Mouse (Mus musculus): ENCODE results near the gene Adam1b.
A peak's percentile ranks its signal among the peaks of the same experiment; 100 is the strongest.

The Adam1b gene

DNA sequence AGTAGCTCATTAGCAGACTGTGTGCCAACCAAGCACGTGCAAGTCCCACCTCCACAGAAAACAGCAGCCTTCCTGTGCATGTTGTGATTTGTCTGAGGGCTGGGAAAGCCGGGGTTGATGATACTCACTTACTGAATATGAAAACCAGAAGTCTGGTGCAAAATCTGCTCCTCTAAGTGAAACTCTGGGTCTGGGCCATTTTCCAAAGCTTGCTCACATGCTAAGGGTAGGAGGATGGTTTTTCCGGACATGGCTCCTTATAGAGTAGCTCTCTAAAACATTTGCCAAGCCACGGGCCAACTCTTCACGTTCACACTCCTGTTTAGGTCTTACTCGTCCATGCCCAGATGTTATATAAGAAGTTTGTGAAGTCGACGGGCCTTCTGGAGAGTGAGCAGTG lies 9.9 kb downstream of the Adam1b start:
- DNase-seq (ENCODE audit: low read depth): peak; percentile 59

DNA sequence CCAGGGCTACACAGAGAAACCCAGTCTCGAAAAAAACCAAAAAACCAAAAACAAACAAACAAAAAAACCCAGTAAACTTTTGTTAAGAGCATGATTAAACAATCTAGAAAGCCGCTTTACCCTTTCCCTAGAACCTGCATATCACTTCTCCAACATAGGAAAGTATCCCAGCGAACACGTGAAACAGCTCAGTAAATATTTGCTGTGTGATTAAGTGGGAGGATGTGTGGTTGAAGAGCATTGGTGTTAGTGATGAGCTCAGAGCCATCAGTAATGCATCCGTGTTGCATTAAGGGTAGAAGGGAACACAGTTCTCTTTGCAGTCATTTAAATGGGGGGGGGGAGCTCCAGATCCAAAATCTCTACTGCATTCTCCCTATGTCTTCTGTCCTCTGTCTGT lies 18.4 kb downstream of the Adam1b start:
- no peak for DNase-seq (ENCODE audit: low read depth)

DNA sequence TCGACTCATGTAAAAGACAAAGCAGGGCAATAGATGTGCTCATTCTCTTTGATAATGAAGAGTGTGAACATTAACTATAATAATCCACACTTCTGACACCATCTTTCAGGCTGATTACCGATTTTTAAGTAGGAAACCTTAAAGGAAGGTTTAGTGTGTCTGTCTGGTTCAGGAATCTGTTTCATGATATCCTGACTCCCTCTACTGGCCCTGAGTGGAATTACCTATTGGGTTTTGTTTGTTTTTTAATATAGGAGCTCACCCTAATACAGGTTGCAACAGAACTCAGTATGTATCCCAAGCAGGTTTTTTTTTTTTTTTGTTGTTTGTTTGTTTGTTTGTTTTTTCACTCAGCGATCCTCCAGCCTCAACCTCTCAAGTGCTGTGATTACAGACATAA lies 25.6 kb downstream of the Adam1b start:
- peak; percentile 90 for DNase-seq (ENCODE audit: low read depth)

DNA sequence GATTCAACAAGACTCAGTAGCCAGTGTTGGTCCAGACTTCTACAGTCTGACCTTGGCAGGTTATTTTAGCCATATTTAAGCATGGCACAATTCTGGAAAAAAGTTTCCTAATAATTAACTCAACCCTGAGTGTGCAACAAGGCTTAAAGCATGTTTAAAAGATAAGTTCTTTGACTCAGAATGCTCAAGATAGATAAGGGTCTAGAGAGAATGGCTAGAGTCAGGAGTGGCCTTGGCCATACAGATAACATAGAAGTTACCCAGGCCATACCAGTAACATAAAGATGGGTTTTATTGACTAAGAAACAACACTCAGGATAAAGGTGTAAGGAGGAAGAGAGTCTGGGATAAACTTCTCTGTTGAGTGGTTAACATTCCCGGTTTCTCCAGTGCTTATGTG lies 27.2 kb downstream of the Adam1b start:
- no peak for DNase-seq (ENCODE audit: low read depth)

DNA sequence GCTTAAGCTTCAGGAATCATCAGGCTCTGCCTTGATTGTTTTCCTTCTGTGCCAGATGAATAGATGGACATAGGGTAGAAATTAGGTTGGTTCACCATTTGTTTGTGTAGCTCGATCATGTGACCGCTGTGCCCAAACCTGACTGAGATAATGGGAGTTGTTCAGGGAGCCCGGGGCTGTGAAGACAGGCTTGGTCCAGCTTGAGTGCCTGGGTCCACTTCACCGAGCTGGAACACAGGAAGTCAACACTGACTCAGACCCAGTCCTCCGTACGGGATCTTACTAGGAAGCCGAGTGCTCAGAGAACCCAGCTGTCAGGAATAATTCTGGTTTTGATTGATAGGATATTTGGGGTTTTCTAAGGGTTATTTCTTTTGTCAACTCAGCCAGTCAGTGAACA lies 28.6 kb downstream of the Adam1b start:
- DNase-seq (ENCODE audit: low read depth): peak; percentile 17

DNA sequence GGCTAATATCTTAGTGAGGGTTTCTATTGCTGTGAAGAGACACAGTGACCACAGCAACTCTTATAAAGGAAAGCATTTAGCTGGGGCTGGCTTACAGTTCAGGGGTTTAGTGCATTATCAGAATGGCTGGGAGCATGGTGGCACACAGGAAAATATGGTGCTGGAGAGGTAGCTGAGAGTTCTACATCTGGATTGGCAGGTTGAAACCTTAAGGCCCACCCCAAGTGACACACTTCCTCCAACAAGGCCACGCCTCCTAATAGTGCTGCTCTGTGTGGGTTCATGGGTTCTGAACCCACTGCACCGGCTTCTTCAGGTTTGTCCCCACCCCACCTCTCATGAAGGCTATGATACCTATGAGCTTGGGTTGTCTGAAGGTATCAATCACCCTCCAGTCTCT lies 30.8 kb downstream of the Adam1b start:
- DNase-seq (ENCODE audit: low read depth): no peak

DNA sequence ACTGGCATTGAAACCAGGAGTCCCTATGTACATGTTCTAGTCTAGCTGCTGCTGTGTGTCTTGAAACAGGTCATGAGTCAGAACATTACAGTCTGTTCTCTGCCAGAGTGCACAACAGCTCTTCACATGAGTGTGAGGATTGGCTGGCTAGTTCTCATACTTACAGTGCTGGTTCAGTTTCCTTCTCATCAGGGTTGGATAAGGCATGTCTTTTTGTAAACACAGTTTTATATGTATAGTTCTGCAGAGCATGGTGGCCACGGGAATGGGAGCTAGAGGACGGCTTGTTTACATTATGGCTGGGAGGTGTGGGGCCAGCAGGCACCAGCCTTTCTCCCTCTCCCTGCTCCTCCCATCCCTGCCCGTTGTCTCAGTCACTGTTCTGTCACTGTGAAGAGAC lies 33.7 kb downstream of the Adam1b start:
- peak; percentile 48 for DNase-seq (ENCODE audit: low read depth)

DNA sequence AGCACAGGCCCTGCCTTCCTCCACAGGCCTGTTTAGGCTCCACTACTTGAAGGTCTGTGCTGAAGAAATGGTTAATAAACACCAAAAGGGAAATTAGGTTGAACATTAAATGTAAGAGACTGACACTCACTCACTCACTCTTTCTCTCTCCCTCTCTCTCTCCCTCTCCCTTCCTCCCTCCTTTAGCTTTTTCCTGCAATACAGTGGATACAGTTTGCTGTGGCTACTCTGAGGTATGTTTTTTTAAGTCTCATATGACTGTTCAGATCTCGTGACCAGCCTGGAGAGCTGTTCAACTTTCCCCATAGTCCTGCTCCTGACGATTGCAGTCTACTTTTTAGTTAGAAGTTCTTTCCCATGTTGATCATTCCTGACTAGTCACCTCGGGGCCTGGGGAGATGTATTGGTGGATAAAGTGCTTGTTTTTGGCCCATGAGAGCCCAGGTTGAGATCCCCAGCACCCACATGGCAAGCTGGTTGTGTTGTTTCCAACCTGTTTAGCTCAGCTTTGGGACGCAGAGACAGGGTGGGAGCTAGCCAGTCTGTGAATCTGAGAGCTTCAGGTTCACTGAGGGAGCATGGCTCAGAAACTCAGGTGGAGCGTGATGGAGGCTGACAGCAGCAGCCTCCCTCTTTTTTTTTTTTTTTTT lies 39.5 kb downstream of the Adam1b start:
- DNase-seq (ENCODE audit: low read depth): peak; percentile 77

DNA sequence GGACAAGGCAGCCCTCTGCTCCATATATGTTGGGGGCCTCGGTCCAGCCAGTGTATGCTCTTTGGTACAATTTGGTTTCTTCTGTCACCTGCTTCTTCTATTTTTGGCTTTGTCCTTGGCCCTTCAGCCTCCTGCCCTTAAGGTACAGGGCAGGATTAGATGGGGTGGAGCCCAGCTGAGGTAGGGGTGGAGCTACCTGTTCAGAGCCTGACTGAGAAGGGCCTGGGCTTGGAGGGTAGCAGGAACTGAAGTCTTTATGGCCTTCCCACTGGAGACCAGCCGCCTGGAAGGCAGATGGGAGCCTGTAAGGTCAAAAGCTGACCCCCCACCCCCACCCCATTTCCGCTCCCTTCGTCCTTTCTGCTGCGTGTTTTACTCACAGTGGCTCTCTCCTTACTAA lies 40.3 kb downstream of the Adam1b start:
- DNase-seq (ENCODE audit: low read depth): no peak

DNA sequence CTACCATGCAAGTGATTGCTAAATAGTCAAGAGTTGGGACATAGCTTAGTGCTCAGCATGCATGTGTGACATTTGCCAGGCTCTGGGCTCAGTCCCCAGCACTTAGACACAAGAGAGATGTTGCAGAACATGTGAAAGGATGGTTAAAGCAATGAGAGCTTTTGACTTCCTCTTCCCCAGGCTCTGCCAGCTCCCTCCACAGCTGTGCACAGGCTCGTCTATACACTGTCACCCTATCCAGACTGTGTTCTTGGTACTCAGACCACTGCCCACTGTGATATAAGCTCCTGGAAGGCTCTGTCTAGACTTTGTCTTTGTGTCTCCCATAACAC lies 41.1 kb downstream of the Adam1b start:
- DNase-seq (ENCODE audit: low read depth): no peak

DNA sequence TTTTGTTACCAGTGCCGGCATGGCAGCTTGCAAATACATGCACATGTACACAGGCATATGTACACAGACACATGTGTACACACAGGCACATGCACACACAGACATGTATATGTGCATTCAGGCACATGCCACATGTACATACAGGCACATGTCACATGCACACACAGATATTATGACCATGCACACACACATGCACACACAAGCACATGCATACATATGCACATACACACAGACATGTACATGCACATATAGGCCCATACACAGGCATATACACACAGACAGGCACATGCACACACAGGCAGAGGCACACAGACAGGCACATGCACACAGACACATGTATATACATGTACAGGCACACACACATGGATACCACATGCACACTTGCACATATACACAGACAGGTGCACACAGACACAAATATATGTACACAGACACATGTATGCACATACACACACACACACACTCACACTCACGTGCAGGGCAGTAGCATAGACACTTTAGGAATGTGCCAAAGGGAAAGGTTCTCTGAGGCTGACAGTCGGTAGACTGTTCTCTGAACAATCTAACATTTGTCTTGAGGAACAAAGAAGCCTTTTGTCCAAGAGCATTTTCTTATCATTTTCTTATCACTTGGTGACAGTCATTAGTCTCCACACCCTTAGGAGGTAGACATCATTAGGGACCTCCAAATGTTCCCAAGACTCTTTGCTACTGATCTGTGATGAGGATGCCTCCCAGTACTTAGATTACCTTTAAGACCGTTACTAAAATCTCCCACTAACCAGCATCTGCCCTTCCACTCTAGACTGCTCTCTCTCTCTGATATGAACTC lies 41.7 kb downstream of the Adam1b start:
- no peak for DNase-seq (ENCODE audit: low read depth)

DNA sequence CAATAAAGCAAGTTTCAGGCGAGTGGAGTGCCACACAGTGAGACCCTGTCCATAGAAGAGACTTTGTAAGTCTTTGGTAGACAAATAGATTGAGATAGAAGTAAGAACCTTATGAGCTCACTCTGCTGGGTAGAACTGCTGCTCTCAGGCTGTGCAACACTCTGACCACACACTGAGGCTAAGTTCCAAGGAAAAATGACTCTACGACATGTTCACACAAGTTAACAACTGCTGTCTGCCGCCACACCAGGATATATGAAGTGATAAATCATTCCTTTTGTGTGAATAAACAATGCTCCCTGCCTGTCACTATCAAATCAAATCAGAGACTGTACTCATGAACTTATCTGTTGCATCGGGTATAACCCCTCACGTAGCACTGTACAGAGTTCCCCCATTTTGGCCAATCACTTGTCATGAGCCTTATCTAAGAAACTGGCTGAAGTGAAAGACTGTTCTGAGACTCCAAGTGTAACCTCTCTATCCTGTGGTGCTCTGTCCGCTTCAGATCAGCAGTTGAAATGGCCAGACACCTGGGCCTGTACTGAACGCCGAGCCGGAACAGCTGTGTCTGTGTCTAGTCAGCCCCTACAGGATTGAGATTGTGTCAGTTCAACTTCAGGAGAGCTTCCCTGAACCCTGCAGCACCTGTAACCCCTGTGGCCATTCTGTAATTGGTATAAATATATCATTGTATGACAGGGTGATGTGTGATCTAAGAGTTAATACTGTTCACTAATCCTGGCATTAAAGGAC lies 47.5 kb downstream of the Adam1b start:
- no peak for DNase-seq (ENCODE audit: low read depth)

DNA sequence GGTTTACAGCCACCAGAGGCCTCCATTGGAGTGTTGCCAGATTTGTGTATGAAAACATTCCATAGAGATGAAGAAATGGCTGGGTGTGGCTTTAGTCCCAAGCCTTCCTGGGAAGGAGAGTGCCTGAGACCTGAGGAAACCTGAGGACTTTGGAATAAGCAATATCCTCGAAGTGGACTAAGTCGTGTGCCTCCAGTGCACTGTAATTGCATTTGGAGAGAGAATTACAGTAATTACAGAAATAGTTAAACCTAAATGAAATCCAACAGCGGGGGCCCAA lies 48.8 kb downstream of the Adam1b start:
- peak; percentile 54 for DNase-seq (ENCODE audit: low read depth)

DNA sequence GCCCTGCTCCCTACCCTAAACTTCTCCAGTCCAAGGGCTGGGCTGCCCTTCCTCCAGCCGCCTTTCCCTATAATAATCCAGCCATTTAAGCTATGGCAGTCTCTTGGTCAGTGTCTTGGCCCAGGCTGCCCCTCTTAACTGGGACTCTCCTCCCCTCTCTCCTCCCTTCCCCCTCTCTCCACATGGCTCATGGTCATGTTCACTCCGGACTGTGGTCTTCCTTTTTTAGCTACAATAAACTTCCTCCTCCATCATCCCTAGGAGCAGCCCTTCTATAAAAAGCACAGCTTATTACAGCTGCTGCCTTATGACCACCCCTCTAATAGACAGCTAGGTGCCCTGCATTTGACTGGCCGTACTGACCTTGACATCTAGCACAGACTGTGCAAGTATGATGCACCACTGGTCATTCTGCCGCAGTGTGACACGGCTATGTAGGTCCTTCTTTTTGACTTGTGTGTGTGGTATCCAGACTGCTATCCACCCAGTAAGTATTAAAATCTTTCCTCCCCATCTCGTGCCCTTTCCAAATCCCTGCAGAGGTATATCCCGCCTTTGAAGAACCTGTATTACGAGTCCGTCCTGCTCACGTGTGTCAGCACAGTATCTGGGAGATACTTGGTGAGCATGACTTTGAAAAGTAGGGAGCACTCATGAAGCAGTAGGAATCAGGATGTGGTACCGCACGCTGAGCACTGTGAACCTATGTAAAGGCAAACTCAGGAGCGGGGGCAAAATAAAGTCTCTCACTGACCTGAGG lies 49.3 kb downstream of the Adam1b start:
- no peak for DNase-seq (ENCODE audit: low read depth)

DNA sequence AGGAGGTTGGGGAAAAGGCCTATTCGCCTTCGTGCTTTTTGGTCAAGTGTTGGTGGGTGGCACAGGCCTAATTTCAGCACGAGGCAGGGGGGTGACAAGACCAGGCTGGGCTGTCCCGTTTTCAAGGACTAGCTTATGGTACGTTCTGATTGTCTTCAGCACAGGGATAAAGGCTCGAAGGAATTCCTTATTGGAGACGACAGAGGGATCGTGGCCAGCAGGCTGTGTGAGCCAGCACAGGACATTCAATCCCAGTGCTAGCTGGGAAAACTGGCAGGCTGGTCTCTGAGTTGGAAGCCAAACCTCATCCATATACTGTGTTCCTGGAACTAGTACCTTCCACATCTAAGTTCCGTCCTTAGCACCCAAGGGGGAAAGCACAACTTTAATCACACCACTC lies 50.3 kb downstream of the Adam1b start:
- peak; percentile 70 for DNase-seq (ENCODE audit: low read depth)

DNA sequence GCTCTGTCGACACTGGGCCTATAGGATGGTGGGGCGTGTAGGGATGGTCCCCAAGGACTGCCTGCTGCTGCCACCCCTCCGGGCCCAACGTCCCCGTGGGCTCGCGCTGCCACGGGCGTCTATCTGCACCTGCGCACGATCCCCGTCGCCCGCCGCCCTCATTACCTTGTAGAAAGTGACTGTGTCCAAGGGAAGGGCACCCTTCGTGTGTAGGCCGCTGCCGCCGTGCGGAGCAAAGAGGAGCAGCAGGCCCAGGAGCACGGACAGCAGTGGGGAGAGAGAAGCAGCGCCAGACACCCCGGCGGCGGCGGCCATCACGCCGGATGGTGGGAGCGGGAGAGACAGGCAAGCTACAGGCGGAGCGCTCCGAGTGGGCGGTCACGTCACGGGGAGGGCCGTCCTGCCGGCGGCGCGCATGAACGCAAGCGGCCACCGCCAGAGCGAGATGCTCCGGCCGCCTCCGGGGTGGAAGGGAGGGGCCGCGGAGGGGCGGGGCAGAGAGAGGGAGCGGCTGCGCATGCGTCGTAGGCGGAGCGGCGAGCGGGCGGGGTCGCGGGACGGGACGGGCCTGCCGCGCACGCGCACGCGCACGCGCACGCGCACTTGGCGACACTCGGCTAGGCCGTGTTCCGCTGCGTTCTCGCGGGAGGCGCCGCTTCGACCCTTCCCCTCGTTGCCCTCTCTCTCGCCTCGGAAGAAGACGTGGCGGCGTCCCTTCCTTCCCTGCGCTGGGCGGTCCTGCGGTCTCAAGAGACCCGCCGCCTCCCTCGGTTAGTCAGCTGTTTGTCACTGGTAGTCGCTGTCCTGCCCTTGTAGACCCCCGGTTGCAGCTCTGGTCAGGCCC lies 51.0 kb downstream of the Adam1b start, which contains the start of gene Erp29:
Gene Erp29 (minus strand): TSS at position 481 of the 844 bp plus-strand sequence.
- DNase-seq (ENCODE audit: low read depth): peak; percentile 99

DNA sequence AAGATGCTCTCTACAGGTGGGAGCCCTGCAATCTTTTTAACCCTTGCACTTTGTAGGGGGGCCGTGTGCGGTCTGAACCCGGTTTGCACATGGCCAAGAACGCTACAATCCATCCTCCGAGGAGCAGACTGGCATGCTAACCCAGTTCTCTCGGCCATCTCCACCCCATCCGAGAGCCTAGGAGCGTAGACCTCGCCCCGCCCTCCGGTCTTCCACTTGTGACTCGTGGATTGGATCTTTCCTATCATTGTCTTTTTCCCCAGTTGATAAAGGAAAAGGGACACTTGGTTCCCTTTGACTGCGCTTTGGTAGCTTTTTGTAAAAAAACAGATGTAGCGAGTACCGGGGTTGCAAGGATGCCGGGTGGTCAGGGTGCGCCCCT lies 51.6 kb downstream of the Adam1b start, which contains the start of gene Tmem116:
Gene Tmem116 (plus strand): TSS at position 250 of the 382 bp plus-strand sequence.
- DNase-seq (ENCODE audit: low read depth): peak; percentile 58

DNA sequence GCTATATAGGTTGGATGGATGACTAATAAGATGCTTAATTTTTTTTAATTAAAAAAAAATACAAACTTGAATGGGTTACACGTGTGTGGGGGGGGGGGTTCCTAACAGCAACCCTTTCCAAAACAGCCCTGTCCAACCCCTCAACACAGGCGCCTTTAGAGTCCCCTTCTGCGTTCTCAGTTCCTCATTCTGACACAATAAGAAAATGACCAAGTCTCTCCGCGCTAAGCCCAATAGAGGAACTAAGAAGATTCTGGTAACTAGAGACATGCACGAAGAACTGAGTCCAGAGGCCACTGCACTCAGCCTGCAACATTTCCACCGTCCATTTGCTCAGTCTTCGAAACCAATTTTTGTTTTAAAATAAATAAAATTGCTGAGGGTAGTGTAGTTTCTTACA lies 52.0 kb downstream of the Adam1b start:
- DNase-seq (ENCODE audit: low read depth): no peak

DNA sequence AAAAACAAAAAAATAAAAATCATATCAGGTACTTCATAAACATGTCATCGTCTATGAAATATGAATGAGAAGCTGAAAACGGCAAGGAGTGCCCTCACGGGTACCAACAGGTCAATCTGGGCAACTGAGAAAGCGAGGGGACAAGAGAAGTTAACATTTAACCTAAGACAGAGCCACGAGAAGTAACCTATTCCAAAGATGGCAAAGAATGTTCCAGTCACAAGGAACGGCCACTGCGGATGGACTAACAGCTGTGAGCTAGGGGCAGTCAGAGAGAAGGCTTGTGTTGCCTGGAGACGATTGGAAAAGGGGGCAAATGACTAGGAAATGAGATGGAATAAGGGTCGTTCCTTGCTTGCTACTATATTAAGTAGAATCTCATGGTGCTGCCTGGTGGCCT lies 52.8 kb downstream of the Adam1b start:
- DNase-seq (ENCODE audit: low read depth): no peak

Data from NIH3T3 (cell line).